Mouse (Mus musculus) megakaryocyte progenitor cell, adult 5-6 weeks (primary cell): ENCODE results near the gene Tnfaip3. TPM values are rescaled to one million over a fixed set of nuclear protein-coding genes. Genes with fewer than 3 reads are reported as not detected.
A peak's percentile ranks its signal among the peaks of the same experiment; 100 is the strongest.

Experiments
- ATAC-seq: replicated peaks from 2 replicates; pipeline ENCODE4 v1.8.0; 2016; ENCODE audit warnings: mild to moderate bottlenecking, moderate TSS enrichment, inconsistent platforms; ENCODE audit not compliant: poor library complexity
- total RNA-seq, 2 experiments: library from RNA; stranded (forward) in 1 of 2; stranded (reverse) in 1 of 2; fragments of 157-497, 149-512 nt in 1 of 2; fragments of 200-1000 nt in 1 of 2; gene quantifications; 2 replicates each; pipeline versions ENCODE4 v1.2.3 to v1.2.4; 2015 to 2017

The Tnfaip3 gene
- total RNA-seq, 2 experiments from 2014 or later = 9.1 to 15.4 TPM

DNA sequence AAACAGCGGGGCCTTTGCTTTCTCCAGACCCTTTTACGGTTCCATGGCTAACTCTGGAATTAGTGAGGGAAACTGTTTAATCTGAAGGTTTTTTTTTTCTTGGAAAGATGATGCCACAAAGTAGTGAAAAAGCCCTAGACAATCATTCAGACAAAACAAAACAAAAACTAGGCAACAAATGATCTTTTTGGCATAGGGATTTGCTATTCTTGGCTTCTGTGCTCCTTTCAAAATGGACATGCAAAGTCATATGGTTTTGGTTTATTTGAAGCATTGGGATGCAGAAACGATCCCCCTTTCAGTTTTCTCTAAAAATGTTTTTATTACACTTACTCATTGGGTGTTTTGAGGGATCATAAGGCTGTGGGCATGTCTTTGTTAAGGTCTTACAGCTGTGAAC, 41.0 kb downstream of the Tnfaip3 start:
- ATAC-seq = no peak

DNA sequence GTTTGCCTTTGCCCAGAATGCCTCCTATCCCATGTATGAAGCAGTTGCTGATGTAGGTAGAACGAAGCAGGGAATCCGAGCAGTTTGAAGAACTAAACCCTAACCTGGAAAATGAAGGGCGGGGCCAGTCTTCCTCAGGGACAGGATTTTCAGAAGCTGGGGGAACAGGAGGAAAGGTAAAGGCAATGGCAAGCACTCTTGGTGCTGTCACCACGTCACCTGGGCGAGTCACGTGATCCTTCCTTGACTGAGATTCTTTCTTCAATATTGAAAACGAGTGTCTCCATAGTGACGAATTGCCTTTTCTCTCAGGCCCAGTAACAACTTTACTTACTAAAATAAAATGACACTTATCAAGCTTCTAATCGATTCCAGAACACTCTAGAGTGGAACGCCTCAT, 48.6 kb downstream of the Tnfaip3 start:
- no peak for ATAC-seq

DNA sequence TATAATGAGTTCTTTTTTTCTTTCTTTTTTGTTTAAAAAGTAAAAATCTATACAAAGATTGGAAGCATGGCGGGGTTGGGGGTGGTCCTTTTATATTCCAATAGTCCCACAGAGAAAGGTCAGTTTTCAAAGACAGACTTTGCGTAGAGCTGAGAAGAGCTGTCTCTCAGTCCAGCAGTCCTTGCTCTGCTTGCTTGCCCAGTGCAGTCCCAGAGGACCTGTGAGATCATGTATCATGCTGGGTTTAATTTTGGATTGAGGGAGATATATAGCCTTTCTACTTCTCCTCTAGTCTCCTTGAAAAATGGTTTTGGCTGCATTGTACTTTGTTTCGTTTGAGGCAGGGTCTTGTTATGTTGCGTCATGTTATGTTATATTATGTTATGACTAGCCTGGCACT, 49.9 kb downstream of the Tnfaip3 start:
- ATAC-seq = no peak

DNA sequence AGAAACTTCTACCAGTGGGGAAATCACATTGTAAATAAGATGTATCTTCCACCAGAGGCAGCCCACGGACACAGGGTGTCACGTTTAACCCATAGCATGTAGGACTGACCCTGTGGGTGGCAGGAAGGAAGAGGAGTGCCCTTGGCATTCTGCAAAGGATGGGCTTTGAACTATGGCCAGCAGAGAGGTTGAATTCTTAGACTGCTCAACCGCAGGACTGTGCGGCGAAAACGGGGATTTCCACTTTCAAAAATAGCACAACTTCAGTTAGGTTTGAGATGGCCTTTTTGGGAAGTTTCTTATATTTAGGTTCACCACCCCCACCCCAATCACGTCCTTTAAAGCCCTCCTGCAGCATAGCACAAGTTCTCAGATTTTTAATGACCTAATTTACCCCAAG, 50.6 kb downstream of the Tnfaip3 start:
- peak; percentile 39; the same call in 1 of the 2 replicates for ATAC-seq

DNA sequence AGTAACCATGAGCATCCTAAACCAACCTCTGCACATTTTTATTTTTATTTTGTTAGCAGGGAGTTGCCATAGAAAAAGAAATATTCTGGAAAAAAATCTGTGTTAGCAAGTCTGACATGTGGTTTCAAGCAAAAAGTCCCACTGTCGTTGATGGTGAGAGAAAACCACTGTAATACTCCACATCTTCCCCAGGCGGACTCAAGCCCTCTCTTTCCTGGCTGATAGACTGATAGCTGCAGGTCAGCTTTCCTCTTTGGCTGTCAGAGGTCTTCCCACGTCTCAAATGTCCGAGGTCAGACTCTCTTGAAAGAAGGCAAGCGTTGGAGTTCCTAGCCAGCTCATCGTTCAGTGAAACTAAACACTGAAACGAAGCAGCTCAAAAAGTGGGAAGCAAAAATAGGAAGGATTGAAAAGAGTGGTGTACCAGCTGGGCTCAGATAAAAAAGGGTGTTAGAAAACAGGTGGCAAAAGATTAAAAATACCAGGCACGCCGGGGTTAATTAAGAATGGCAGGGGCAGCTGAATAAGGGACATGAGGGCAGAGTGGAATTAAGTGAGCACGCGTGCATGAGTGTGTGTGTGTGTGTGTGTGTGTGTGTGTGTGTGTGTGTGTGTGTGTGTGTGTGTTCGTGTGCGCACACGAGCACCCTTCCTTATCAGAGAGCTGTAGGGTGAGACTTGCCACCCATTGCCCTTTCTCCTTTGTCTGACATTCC, 55.5 kb downstream of the Tnfaip3 start:
- ATAC-seq = peak; percentile 46

DNA sequence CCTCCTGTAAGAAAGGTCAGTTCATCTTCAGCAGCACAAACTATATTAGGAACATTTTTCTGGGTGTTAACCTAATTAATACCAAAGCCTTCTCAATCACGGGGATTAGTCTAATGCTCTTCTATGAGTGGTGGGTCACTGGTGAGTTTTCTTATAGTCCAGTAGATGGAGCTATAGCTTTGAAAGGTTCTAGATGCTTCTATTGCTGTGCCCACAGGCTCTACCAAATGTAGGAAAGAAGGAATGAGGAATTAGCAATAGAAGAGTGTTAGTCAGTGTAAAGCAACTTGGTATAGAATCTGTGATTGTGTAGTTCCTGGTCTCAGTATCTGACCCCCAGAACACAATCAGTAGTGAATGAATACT, 61.8 kb downstream of the Tnfaip3 start:
- peak; percentile 81 for ATAC-seq

DNA sequence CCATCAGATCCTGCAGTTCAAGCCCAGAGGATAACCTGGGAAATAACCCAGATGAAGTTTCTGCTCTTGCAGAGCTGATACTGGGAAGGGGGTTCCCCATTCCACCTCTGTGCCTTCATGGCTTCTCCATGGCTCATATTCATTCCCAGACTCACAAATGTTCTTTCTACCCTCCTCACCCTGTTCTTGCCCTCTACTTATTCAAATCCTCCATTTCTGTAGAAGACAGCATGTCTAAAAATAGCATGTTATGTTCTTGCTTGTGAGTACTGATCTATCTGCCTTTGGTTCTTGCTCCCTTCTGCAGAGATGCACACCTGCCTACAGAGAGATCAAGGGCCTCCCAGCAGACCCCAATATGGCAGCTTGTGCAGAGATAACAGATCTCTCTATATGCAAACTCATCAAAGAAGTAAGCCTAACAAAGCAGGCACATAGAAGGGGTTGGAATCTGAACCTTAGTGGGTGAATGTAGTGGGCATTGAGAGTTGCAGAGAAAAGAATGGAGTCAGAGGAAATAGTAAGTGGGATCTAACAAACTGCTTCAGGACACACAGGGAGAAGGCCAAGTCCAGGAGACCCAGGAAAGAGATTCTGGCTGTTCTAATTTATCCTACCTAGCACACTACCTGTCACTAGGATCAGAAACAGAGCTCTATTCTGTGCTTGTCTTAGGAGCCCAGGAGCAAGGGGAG, 62.3 kb downstream of the Tnfaip3 start:
- ATAC-seq = no peak

Other genes starting within 250 kb of the Tnfaip3 start
- not detected in 2 replicates for gene Gm4922, start 228.9 kb downstream of the Tnfaip3 start, total RNA-seq (2015)
- not detected in 2 replicates for gene Gm4922, start 228.9 kb downstream of the Tnfaip3 start, total RNA-seq (2017)
- 0.42 and 1.1 TPM in 2 replicates for gene Perp, start 170.6 kb downstream of the Tnfaip3 start, total RNA-seq (2015)
- gene Perp, start 170.6 kb downstream of the Tnfaip3 start, total RNA-seq (2017) = 1.3 and 1.4 TPM in 2 replicates